In the genomic region with DNA sequence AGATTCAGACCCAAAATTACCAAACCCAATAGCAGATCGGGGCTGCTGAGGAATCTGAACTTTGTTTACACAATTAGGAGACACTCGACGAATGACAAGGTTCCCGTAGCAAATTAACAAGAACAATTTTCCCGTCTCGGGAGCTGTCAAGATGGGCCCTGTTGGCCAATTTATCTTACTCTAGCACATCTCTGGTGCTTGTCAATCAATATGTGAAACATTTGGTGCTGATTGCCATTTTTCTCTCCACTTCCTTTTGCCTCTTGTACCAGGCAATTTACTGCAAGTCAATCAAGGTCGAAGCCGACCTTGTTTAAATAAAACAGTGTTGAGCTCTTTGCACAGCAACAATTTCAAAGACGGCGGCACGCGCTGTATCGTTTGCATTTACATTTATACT, we compare ENCODE assay signal across 18 mouse cellular contexts.
DNase-seq lines count a peak whose midpoint lies in the region; ATAC-seq lines count a peak whose summit lies in the region.
"Had no signal": no experiment of that assay in that cellular context is flagged by ENCODE, and none has a peak within 500 bp of the region (broad histone marks: within the 10 kb centered on the region; RNA-seq: fewer than 3 reads in every experiment).

No protein-coding gene starts in this region.

- no peak overlapping the region for H3K27ac ChIP-seq in forebrain, embryonic 14.5 days (ENCODE audit: low read depth, low read length)
- H3K27ac ChIP-seq in forebrain, embryonic 12.5 days: no peak overlapping the region
- H3K27ac ChIP-seq in intestine, embryonic 15.5 days: no peak overlapping the region
- no peak overlapping the region for H3K27ac ChIP-seq in intestine, embryonic 16.5 days (ENCODE audit: low read length)
- no peak overlapping the region for H3K27ac ChIP-seq in midbrain, embryonic 14.5 days (replicated peaks; ENCODE audit: low read depth, low read length)
- H3K27ac ChIP-seq in midbrain, embryonic 11.5 days (ENCODE audit: low read depth, low read length): no peak overlapping the region
- H3K27ac ChIP-seq: embryonic facial prominence, embryonic 13.5 days; heart, adult 2 months; heart, embryonic 15.5 days; hindbrain, embryonic 14.5 days had no signal

- no peak overlapping the region for H3K4me3 ChIP-seq in forebrain, embryonic 14.5 days (ENCODE audit: low read depth, low read length)
- H3K4me3 ChIP-seq in forebrain, embryonic 12.5 days (replicated peaks): no peak overlapping the region
- H3K4me3 ChIP-seq in intestine, embryonic 15.5 days (replicated peaks): no peak overlapping the region
- no peak overlapping the region for H3K4me3 ChIP-seq in intestine, embryonic 16.5 days (ENCODE audit: low read length)
- no peak overlapping the region for H3K4me3 ChIP-seq in midbrain, embryonic 14.5 days (replicated peaks; ENCODE audit: low read depth, low read length)
- H3K4me3 ChIP-seq in midbrain, embryonic 11.5 days (ENCODE audit: low read depth, low read length): no peak overlapping the region
- H3K4me3 ChIP-seq: embryonic facial prominence, embryonic 13.5 days; heart, adult 2 months; heart, embryonic 15.5 days had no signal

- 47% methylated on average over 13 of the region's 13 CpGs for WGBS in forebrain, embryonic 14.5 days
- 58% methylated on average over 13 of the region's 13 CpGs for WGBS in forebrain, embryonic 12.5 days
- 33% methylated on average over 13 of the region's 13 CpGs for WGBS in intestine, embryonic 15.5 days
- 30% methylated on average over 13 of the region's 13 CpGs for WGBS in intestine, embryonic 16.5 days
- whole genome bisulfite sequencing in midbrain, embryonic 14.5 days: 67% methylated on average over 13 of the region's 13 CpGs
- 82% methylated on average over 13 of the region's 13 CpGs for WGBS in midbrain, embryonic 11.5 days

- no peak overlapping the region for H3K4me2 ChIP-seq in forebrain, embryonic 14.5 days (ENCODE audit: low read length)
- no peak overlapping the region for H3K4me2 ChIP-seq in forebrain, embryonic 12.5 days
- no peak overlapping the region for H3K4me2 ChIP-seq in intestine, embryonic 15.5 days (replicated peaks)
- H3K4me2 ChIP-seq in intestine, embryonic 16.5 days (ENCODE audit: low read depth, low read length): no peak overlapping the region
- no peak overlapping the region for H3K4me2 ChIP-seq in midbrain, embryonic 14.5 days (ENCODE audit: low read length)
- no peak overlapping the region for H3K4me2 ChIP-seq in midbrain, embryonic 11.5 days
- H3K4me2 ChIP-seq: embryonic facial prominence, embryonic 13.5 days; heart, embryonic 11.5 days; heart, embryonic 15.5 days; hindbrain, embryonic 14.5 days had no signal

- no peaks in the 10 kb centered on the region for H3K36me3 ChIP-seq in forebrain, embryonic 14.5 days (ENCODE audit: control insufficient read depth, insufficient read depth, low read length)
- no peaks in the 10 kb centered on the region for H3K36me3 ChIP-seq in forebrain, embryonic 12.5 days (replicated peaks)
- no peaks in the 10 kb centered on the region for H3K36me3 ChIP-seq in intestine, embryonic 15.5 days
- no peaks in the 10 kb centered on the region for H3K36me3 ChIP-seq in intestine, embryonic 16.5 days (ENCODE audit: control insufficient read depth, insufficient read depth, low read length)
- H3K36me3 ChIP-seq in midbrain, embryonic 14.5 days (ENCODE audit: control insufficient read depth, insufficient read depth, low read length): no peaks in the 10 kb centered on the region
- no peaks in the 10 kb centered on the region; the same call in 1 of the 2 replicates for H3K36me3 ChIP-seq in midbrain, embryonic 11.5 days (ENCODE audit: control insufficient read depth, insufficient read depth, low read length)
- H3K36me3 ChIP-seq: embryonic facial prominence, embryonic 13.5 days; heart, embryonic 15.5 days had no signal

- H3K9ac ChIP-seq in forebrain, embryonic 14.5 days (ENCODE audit: low read length): no peak overlapping the region
- H3K9ac ChIP-seq in forebrain, embryonic 12.5 days: no peak overlapping the region
- no peak overlapping the region for H3K9ac ChIP-seq in intestine, embryonic 15.5 days
- no peak overlapping the region for H3K9ac ChIP-seq in intestine, embryonic 16.5 days (ENCODE audit: low read depth, low read length)
- no peak overlapping the region for H3K9ac ChIP-seq in midbrain, embryonic 14.5 days (replicated peaks; ENCODE audit: low read length)
- no peak overlapping the region for H3K9ac ChIP-seq in midbrain, embryonic 11.5 days (ENCODE audit: low read length)
- H3K9ac ChIP-seq: embryonic facial prominence, embryonic 13.5 days; heart, embryonic 15.5 days; hindbrain, embryonic 14.5 days had no signal

- H3K9me3 ChIP-seq in forebrain, embryonic 14.5 days (replicated peaks; ENCODE audit: control insufficient read depth, low read length): no peaks in the 10 kb centered on the region
- no peaks in the 10 kb centered on the region for H3K9me3 ChIP-seq in forebrain, embryonic 12.5 days
- H3K9me3 ChIP-seq in intestine, embryonic 15.5 days: no peaks in the 10 kb centered on the region
- no peaks in the 10 kb centered on the region for H3K9me3 ChIP-seq in intestine, embryonic 16.5 days (ENCODE audit: control insufficient read depth, low read length)
- no peaks in the 10 kb centered on the region for H3K9me3 ChIP-seq in midbrain, embryonic 14.5 days (ENCODE audit: control insufficient read depth, low read length)
- no peaks in the 10 kb centered on the region for H3K9me3 ChIP-seq in midbrain, embryonic 11.5 days (ENCODE audit: control insufficient read depth, low read length)
- H3K9me3 ChIP-seq: embryonic facial prominence, embryonic 13.5 days; heart, embryonic 15.5 days had no signal

- DNase-seq in forebrain, embryonic 14.5 days (ENCODE audit: low spot score): peak; percentile 58
- peak; percentile 46 for DNase-seq in midbrain, embryonic 14.5 days
- no peak for DNase-seq in midbrain, embryonic 11.5 days (ENCODE audit: low spot score, missing footprints)
- no peak for DNase-seq in spleen, postnatal 10 days (ENCODE audit: low spot score in 2 of 2)
- DNase-seq: adrenal gland, postnatal 10 days; cerebellum, adult 18-20 months; cerebellum, adult 9-11 months; cerebellum, postnatal 36 days; gastrocnemius, postnatal 10 days; heart, adult 2 months; heart, postnatal 14 days had no signal

- ATAC-seq in forebrain, embryonic 14.5 days: no peak
- ATAC-seq in forebrain, embryonic 12.5 days (ENCODE audit: low FRiP score): no peak
- ATAC-seq in intestine, embryonic 15.5 days: 0 out of 2 replicates have a peak, but pooled peaks have one; percentile 15
- no peak for ATAC-seq in intestine, embryonic 16.5 days
- no peak for ATAC-seq in midbrain, embryonic 14.5 days (ENCODE audit: low FRiP score, low TSS enrichment)
- ATAC-seq in midbrain, embryonic 11.5 days (ENCODE audit: low FRiP score): no peak

- H3K27me3 ChIP-seq in forebrain, embryonic 14.5 days (replicated peaks; ENCODE audit: control insufficient read depth, insufficient read depth, low read length): no peaks in the 10 kb centered on the region
- H3K27me3 ChIP-seq in forebrain, embryonic 12.5 days: peaks cover 8% of the 10 kb centered on the region
- no peaks in the 10 kb centered on the region for H3K27me3 ChIP-seq in intestine, embryonic 15.5 days (replicated peaks)
- H3K27me3 ChIP-seq in intestine, embryonic 16.5 days (replicated peaks; ENCODE audit: control insufficient read depth, insufficient read depth, low read length): no peaks in the 10 kb centered on the region
- no peaks in the 10 kb centered on the region for H3K27me3 ChIP-seq in midbrain, embryonic 14.5 days (ENCODE audit: control insufficient read depth, insufficient read depth, low read length)
- no peaks in the 10 kb centered on the region for H3K27me3 ChIP-seq in midbrain, embryonic 11.5 days (ENCODE audit: control insufficient read depth, insufficient read depth, low read length)
- H3K27me3 ChIP-seq: embryonic facial prominence, embryonic 13.5 days; heart, embryonic 15.5 days had no signal

- H3K4me1 ChIP-seq in forebrain, embryonic 14.5 days (ENCODE audit: control insufficient read depth, insufficient read depth, low read length): peaks cover 8% of the 10 kb centered on the region; the same call in 1 of the 2 replicates
- no peaks in the 10 kb centered on the region; the same call in none of the 2 replicates for H3K4me1 ChIP-seq in forebrain, embryonic 12.5 days
- no peaks in the 10 kb centered on the region for H3K4me1 ChIP-seq in intestine, embryonic 15.5 days (replicated peaks)
- no peaks in the 10 kb centered on the region for H3K4me1 ChIP-seq in intestine, embryonic 16.5 days (ENCODE audit: control insufficient read depth, insufficient read depth, low read length)
- H3K4me1 ChIP-seq in midbrain, embryonic 14.5 days (ENCODE audit: control insufficient read depth, insufficient read depth, low read length): peaks cover 14% of the 10 kb centered on the region
- H3K4me1 ChIP-seq in midbrain, embryonic 11.5 days (ENCODE audit: control insufficient read depth, insufficient read depth, low read length): no peaks in the 10 kb centered on the region
- H3K4me1 ChIP-seq: embryonic facial prominence, embryonic 13.5 days; heart, embryonic 15.5 days had no signal

Comparison
In these comparisons a context has a peak if more than half of its experiments do, and no peak if none do; other contexts are left out.
1. DNase-seq: peak in forebrain, embryonic 14.5 days (single experiment) and midbrain, embryonic 14.5 days (single experiment); none in midbrain, embryonic 11.5 days (single experiment) and spleen, postnatal 10 days (0 of 2).